ENCODE assay signal across 10 mouse cellular contexts in the genomic region with DNA sequence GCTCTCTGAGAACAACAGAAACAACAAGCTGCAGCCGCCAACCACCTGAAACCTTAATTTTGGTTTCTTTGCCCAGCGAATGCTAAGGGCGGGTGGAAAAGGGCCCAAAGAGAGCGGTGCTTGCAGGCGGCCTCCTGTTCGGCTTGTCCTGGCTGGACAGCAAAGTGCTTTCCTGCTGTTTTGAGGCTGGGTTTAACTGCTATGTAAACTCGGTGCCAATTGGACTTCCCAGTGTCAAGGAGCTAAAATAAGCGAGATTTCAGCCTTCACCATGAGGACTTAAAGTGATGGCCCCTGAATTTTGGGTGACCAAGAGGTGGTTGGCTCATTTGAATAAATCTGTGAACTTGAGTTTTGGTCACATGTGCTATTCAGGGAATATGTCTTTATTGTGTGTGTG.
DNase-seq lines count a peak whose midpoint lies in the region; ATAC-seq lines count a peak whose summit lies in the region.
"Had no signal": no experiment of that assay in that cellular context is flagged by ENCODE, and none has a peak within 500 bp of the region (broad histone marks: within the 10 kb centered on the region; RNA-seq: fewer than 3 reads in every experiment).

No protein-coding gene starts in this region.

- no peak for DNase-seq in lung, postnatal 25 days (ENCODE audit: low spot score)
- DNase-seq in ovary, postnatal 36 days (ENCODE audit: low spot score) = no peak
- no peak for DNase-seq in layer of hippocampus, postnatal 25 days (ENCODE audit: extremely low spot score in 1 of 2, low spot score in 1 of 2)
- DNase-seq: embryo, embryonic 11 days; right cerebral cortex, adult 18-20 months had no signal

- H3K4me2 ChIP-seq in lung, embryonic 16.5 days (ENCODE audit: low read depth, low read length) = peak overlapping the region; percentile 90
- peak overlapping the region; percentile 30 for H3K4me2 ChIP-seq in forebrain, embryonic 16.5 days (ENCODE audit: low read length)
- peak overlapping the region; percentile 92 for H3K4me2 ChIP-seq in limb, embryonic 15.5 days

- H3K4me3 ChIP-seq in lung, embryonic 16.5 days (ENCODE audit: low read length) = peak overlapping the region; percentile 14
- no peak overlapping the region for H3K4me3 ChIP-seq in forebrain, embryonic 16.5 days (replicated peaks; ENCODE audit: low read length)
- peak overlapping the region; percentile 6; the same call in 1 of the 2 replicates for H3K4me3 ChIP-seq in limb, embryonic 15.5 days
- H3K4me3 ChIP-seq: layer of hippocampus, adult 2 months had no signal

- 45% methylated on average over 8 of the region's 8 CpGs for WGBS in lung, embryonic 16.5 days
- WGBS in forebrain, embryonic 16.5 days = 39% methylated on average over 8 of the region's 8 CpGs
- WGBS in limb, embryonic 15.5 days = 38% methylated on average over 8 of the region's 8 CpGs

- H3K9me3 ChIP-seq in lung, embryonic 16.5 days (ENCODE audit: control insufficient read depth, low read length) = no peaks in the 10 kb centered on the region
- no peaks in the 10 kb centered on the region for H3K9me3 ChIP-seq in forebrain, embryonic 16.5 days (ENCODE audit: control insufficient read depth, low read length)
- H3K9me3 ChIP-seq in limb, embryonic 15.5 days = no peaks in the 10 kb centered on the region

- H3K36me3 ChIP-seq in lung, embryonic 16.5 days (ENCODE audit: control insufficient read depth, insufficient read depth, low read length) = no peaks in the 10 kb centered on the region
- no peaks in the 10 kb centered on the region for H3K36me3 ChIP-seq in forebrain, embryonic 16.5 days (ENCODE audit: control insufficient read depth, insufficient read depth)
- H3K36me3 ChIP-seq in limb, embryonic 15.5 days = no peaks in the 10 kb centered on the region

- peak overlapping the region; percentile 14; the same call in 1 of the 2 replicates for H3K9ac ChIP-seq in lung, embryonic 16.5 days (ENCODE audit: low read length)
- no peak overlapping the region for H3K9ac ChIP-seq in forebrain, embryonic 16.5 days (replicated peaks; ENCODE audit: low read depth, low read length)
- no peak overlapping the region for H3K9ac ChIP-seq in limb, embryonic 15.5 days

- no peak for ATAC-seq in lung, embryonic 16.5 days (ENCODE audit: low read depth)
- ATAC-seq in forebrain, embryonic 16.5 days = no peak
- ATAC-seq in limb, embryonic 15.5 days (ENCODE audit: insufficient number of reproducible peaks, low FRiP score, low TSS enrichment, low read depth) = no peak
- ATAC-seq in megakaryocyte progenitor cell, adult 5-6 weeks (replicated peaks; ENCODE audit: poor library complexity) = no peak

- peak overlapping the region; percentile 92 for H3K27ac ChIP-seq in lung, embryonic 16.5 days (ENCODE audit: low read length)
- no peak overlapping the region for H3K27ac ChIP-seq in forebrain, embryonic 16.5 days (ENCODE audit: low read length)
- H3K27ac ChIP-seq in limb, embryonic 15.5 days = peak overlapping the region; percentile 54; the same call in 1 of the 2 replicates
- H3K27ac ChIP-seq: layer of hippocampus, adult 2 months had no signal

- no peaks in the 10 kb centered on the region for H3K27me3 ChIP-seq in lung, embryonic 16.5 days (ENCODE audit: control insufficient read depth, insufficient read depth, low read depth, low read length)
- H3K27me3 ChIP-seq in forebrain, embryonic 16.5 days (replicated peaks; ENCODE audit: control insufficient read depth, insufficient read depth, low read length) = peaks cover 43% of the 10 kb centered on the region
- no peaks in the 10 kb centered on the region for H3K27me3 ChIP-seq in limb, embryonic 15.5 days

- H3K4me1 ChIP-seq in lung, embryonic 16.5 days (replicated peaks; ENCODE audit: control insufficient read depth, insufficient read depth, low read length) = peaks cover 59% of the 10 kb centered on the region
- peaks cover 30% of the 10 kb centered on the region for H3K4me1 ChIP-seq in forebrain, embryonic 16.5 days (replicated peaks; ENCODE audit: control insufficient read depth, insufficient read depth, low read length)
- H3K4me1 ChIP-seq in limb, embryonic 15.5 days = peaks cover 81% of the 10 kb centered on the region

Comparison
In these comparisons a context has a peak if more than half of its experiments do, and no peak if none do; other contexts are left out.
1. H3K4me2 ChIP-seq: peak in every context shown above with its lines; median percentile 92 in limb, embryonic 15.5 days; 90 in lung, embryonic 16.5 days; 30 in forebrain, embryonic 16.5 days.